Mouse (Mus musculus) forebrain, embryonic 12.5 days (tissue): Measurements from ENCODE around the gene Lrrc19. TPM values are rescaled to one million over a fixed set of nuclear protein-coding genes. Genes with fewer than 3 reads are reported as not detected.

Experiments used
- ATAC-seq: fragments of 200-750 bp; cut with Nextera tagmentation; 2 replicates; pipeline ENCODE4 v1.8.0; 2017; ENCODE audit warnings: moderate TSS enrichment; ENCODE audit not compliant: low FRiP score
- H3K27ac ChIP-seq: fragments of 300-500 bp; sonication (generic); 2 replicates; pipeline ENCODE4 v1.5.1; 2016; ENCODE audit warnings: mild to moderate bottlenecking
- H3K27me3 ChIP-seq: fragments of 300-500 bp; sonication (generic); 2 replicates; pipeline ENCODE4 v1.6.1; 2016; ENCODE audit warnings: mild to moderate bottlenecking
- H3K36me3 ChIP-seq: fragments of 300-500 bp; sonication (generic); replicated peaks from 2 replicates; pipeline ENCODE4 v1.6.1; 2016; ENCODE audit warnings: mild to moderate bottlenecking
- H3K4me1 ChIP-seq: fragments of 300-500 bp; sonication (generic); 2 replicates; pipeline ENCODE4 v1.6.1; 2016
- H3K4me2 ChIP-seq: fragments of 300-500 bp; sonication (generic); 2 replicates; pipeline ENCODE4 v1.6.1; 2016; ENCODE audit warnings: mild to moderate bottlenecking, moderate library complexity
- H3K4me3 ChIP-seq: fragments of 300-500 bp; sonication (generic); replicated peaks from 2 replicates; pipeline ENCODE4 v1.5.1; 2016; ENCODE audit warnings: mild to moderate bottlenecking
- H3K9ac ChIP-seq: fragments of 300-500 bp; sonication (generic); 2 replicates; pipeline ENCODE4 v1.6.1; 2016; ENCODE audit warnings: mild to moderate bottlenecking
- H3K9me3 ChIP-seq: fragments of 300-500 bp; sonication (generic); 2 replicates; pipeline ENCODE4 v1.6.1; 2016
- WGBS: fragments of 180-500 bp; shearing (Covaris S2); methylation state at CpG from one replicate; pipeline ENCODE4 v1.1.7; 2016; 5-methylcytosine and 5-hydroxymethylcytosine counted together
- polyA plus RNA-seq: library from polyadenylated mRNA; unstranded; fragments of >200 nt; fragmentation: Nextera tagmentation; extraction: Ambion mirVana; gene quantifications from 2 replicates; pipeline ENCODE4 v1.2.1, GENCODE M21; 2016

Gene Lrrc19
- polyA plus RNA-seq, 1 experiment from 2014 or later, result 1.1 TPM

- 0% methylated on average over 18 of the region's 18 CpGs for WGBS
- Histone ChIP-seq H3K4me1 (peaks cover 11% of the 10 kb centered on the region), H3K9ac (peak overlapping the region; percentile 73), H3K27ac (peak overlapping the region; percentile 68), H3K4me2 (peak overlapping the region; percentile 56), H3K27me3 (no peaks in the 10 kb centered on the region), H3K36me3 (no peaks in the 10 kb centered on the region; the same call in 1 of the 2 replicates), H3K9me3 (no peaks in the 10 kb centered on the region), H3K4me3 (peak overlapping the region; percentile 62)
- ATAC-seq, result peak; percentile 69; the same call in 1 of the 2 replicates
Observed at GRCm38 (mm10) chr4:94614627-94615006, 35.3 kb downstream of the Lrrc19 start.

GRCm38 (mm10) chr4:94613972-94614626 is 35.8 kb downstream of the Lrrc19 start, which contains the start of gene Ift74:
Ift74 (plus strand) TSS chr4:94614491.
- no peaks in the 10 kb centered on the region; the same call in 1 of the 2 replicates for H3K36me3 ChIP-seq
- H3K9me3 ChIP-seq, result no peaks in the 10 kb centered on the region
- peaks cover 11% of the 10 kb centered on the region for H3K4me1 ChIP-seq
- H3K4me2 ChIP-seq, result peak within 1 kb of the TSS; percentile 56
- 1% methylated on average over 29 of the region's 29 CpGs for WGBS
- H3K4me3 ChIP-seq, result peak within 1 kb of the TSS; percentile 62
- H3K27ac ChIP-seq, result peak within 1 kb of the TSS; percentile 68
- peak; percentile 100 for ATAC-seq
- H3K27me3 ChIP-seq, result no peaks in the 10 kb centered on the region
- peak within 1 kb of the TSS; percentile 73 for H3K9ac ChIP-seq

DNA sequence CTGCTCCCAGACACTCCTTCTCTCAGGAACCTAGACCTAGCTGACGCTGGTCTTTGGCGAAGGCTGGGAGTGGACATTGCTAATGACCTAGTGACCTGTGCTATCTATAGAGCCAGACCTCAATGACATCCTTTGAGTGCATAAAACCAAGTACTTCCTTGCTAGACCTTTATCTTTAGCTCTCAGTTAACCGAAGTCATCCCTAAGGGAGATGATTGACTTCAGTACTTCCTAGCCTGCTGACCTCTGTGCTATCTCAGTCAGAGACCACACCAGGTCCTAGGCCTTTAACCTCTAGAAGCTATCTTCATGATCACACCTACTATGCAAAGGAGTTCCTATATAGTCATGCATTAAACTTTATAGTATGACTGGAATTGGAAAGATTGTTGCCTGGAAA is 39.6 kb downstream of the Lrrc19 start:
- H3K36me3 ChIP-seq, result no peaks in the 10 kb centered on the region
- no peaks in the 10 kb centered on the region for H3K27me3 ChIP-seq
- peaks cover 4% of the 10 kb centered on the region for H3K4me1 ChIP-seq
- H3K4me2 ChIP-seq, result no peak overlapping the region
- no peak overlapping the region for H3K4me3 ChIP-seq
- no peaks in the 10 kb centered on the region for H3K9me3 ChIP-seq
- 83% methylated on average over 3 of the region's 3 CpGs for WGBS
- no peak for ATAC-seq
- no peak overlapping the region for H3K27ac ChIP-seq
- no peak overlapping the region for H3K9ac ChIP-seq

DNA sequence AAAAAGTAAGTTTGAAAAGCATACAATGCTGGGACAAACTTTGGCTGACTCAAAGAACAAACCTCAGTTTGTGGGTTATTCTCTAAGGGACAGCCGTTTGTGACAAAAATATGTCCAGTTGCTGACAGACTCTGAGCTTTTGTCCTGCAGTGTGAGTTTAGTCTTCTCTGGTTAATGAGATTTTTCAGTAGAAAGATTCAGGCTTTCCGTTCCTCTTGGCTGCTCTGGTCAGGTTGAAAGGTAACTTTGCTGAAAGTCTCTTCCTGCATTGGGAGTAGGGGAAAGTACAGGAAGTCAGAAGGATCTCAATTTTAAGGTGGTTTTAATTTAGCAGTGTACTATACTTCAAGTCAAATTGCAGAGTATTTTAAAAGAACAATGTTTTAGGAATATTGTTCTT is 44.4 kb downstream of the Lrrc19 start:
- Histone ChIP-seq H3K4me3 (no peak overlapping the region), H3K9me3 (no peaks in the 10 kb centered on the region), H3K9ac (no peak overlapping the region), H3K4me2 (no peak overlapping the region), H3K36me3 (no peaks in the 10 kb centered on the region), H3K27ac (no peak overlapping the region), H3K4me1 (peaks cover 24% of the 10 kb centered on the region), H3K27me3 (no peaks in the 10 kb centered on the region)
- WGBS, result 89% methylated on average over 2 of the region's 2 CpGs
- ATAC-seq, result no peak

DNA sequence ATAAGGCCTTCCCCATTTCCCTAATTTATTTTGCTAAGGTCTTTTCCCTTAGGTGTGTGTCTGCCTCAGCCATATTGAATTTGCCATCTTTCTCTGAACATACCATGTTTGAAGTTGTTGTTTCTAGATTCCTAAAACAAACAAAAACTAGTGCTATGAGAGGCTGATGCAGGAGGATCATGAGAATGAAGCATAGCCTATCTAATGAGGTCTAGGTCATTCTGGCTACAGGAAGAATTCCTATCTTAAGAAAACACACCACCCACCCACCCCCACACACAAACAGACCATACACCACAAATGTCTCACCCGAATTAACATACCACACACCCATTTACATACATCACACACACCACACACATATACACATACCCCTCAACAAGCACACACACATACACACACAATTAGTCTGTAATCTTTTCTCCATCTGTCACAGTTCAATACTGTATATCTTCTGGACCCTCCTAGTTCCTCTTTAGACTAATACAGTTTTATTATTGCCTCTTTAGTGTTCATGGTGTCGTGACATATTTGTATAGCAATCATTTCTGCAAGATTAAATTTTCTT is 45.4 kb downstream of the Lrrc19 start:
- Histone ChIP-seq H3K27me3 (no peaks in the 10 kb centered on the region), H3K4me1 (peaks cover 24% of the 10 kb centered on the region), H3K27ac (no peak overlapping the region), H3K4me3 (no peak overlapping the region), H3K9ac (no peak overlapping the region), H3K36me3 (no peaks in the 10 kb centered on the region), H3K9me3 (no peaks in the 10 kb centered on the region), H3K4me2 (0 out of 2 replicates have a peak overlapping the region, but pooled peaks have one; percentile 75)
- no peak for ATAC-seq
- 91% methylated on average over 2 of the region's 2 CpGs for WGBS

- Histone ChIP-seq H3K27me3 (no peaks in the 10 kb centered on the region), H3K36me3 (no peaks in the 10 kb centered on the region), H3K4me1 (peaks cover 24% of the 10 kb centered on the region), H3K4me3 (peak within 1 kb of the TSS; percentile 81), H3K9me3 (no peaks in the 10 kb centered on the region), H3K4me2 (peak within 1 kb of the TSS; percentile 75), H3K27ac (peak within 1 kb of the TSS; percentile 90), H3K9ac (peak within 1 kb of the TSS; percentile 86)
- under 1% methylated on average over 61 of the region's 61 CpGs for WGBS
- ATAC-seq, result peak; percentile 99
Observed at GRCm38 (mm10) chr4:94603031-94603629, 46.8 kb downstream of the Lrrc19 start, which contains the start of gene Plaa. Plaa (minus strand) TSS chr4:94603244.

DNA sequence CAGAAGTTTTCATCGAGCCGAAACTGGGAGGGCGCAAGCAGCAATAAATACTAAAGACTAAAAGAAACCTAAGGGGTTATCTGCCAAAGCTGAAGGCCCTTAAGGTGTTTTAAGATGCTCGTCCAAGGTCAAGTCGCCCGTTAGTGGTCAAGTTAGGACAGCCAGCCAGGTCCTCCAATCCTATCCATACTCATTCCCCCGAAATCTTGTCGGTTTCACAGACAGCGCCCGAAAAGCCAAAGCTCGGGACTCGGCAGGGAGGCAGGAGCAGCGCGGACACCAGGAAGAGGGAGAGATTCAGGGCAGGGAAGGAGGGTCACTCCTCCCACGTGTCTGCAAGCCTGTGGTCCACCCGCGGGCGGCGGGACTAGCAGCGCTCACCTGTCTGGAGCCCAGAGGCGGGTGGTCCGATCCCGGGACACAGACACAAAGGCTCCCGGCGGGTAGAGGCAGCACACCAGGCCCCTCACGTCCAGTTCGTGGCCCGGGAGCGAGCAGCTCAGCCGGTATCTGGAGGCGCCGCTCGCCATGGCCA is 47.4 kb downstream of the Lrrc19 start:
- ATAC-seq, result no peak; the same call in 1 of the 2 replicates

DNA sequence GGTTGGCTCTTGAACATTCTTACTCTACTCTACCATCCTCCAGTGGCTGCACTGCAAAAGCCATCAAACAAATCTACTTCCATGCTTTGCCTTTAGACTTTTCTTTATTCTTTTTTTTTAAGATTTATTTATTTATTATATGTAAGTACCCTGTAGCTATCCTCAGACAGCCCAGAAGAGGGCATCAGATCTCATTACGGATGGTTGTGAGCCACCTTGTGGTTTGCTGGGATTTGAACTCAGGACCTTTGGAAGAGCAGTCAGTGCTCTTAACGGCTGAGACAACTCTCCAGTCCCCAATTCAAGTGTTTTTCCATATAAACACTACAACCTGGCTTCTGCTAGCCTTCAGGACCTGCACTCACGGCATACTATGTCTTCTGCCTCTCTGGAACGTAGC is 48.5 kb downstream of the Lrrc19 start:
- H3K9me3 ChIP-seq, result no peaks in the 10 kb centered on the region
- no peaks in the 10 kb centered on the region for H3K27me3 ChIP-seq
- H3K4me3 ChIP-seq, result peak overlapping the region; percentile 81; the same call in 1 of the 2 replicates
- peak overlapping the region; percentile 70 for H3K4me2 ChIP-seq
- H3K9ac ChIP-seq, result no peak overlapping the region
- WGBS, result 90% methylated on average over 4 of the region's 4 CpGs
- no peak overlapping the region for H3K27ac ChIP-seq
- H3K36me3 ChIP-seq, result no peaks in the 10 kb centered on the region
- no peak for ATAC-seq
- peaks cover 24% of the 10 kb centered on the region for H3K4me1 ChIP-seq

More for the DNA sequence above, 47.4 kb downstream of the Lrrc19 start:
- H3K27me3 ChIP-seq, result no peaks in the 10 kb centered on the region
- H3K4me3 ChIP-seq, result peak overlapping the region; percentile 81
- peak overlapping the region; percentile 90 for H3K27ac ChIP-seq
- H3K4me1 ChIP-seq, result peaks cover 24% of the 10 kb centered on the region
- no peaks in the 10 kb centered on the region for H3K36me3 ChIP-seq
- H3K4me2 ChIP-seq, result peak overlapping the region; percentile 70
- H3K9ac ChIP-seq, result peak overlapping the region; percentile 86
- under 1% methylated on average over 33 of the region's 33 CpGs for WGBS
- H3K9me3 ChIP-seq, result no peaks in the 10 kb centered on the region

- ATAC-seq, result no peak
- H3K36me3 ChIP-seq, result no peaks in the 10 kb centered on the region
- H3K27ac ChIP-seq, result no peak overlapping the region
- no peak overlapping the region for H3K4me2 ChIP-seq
- H3K4me1 ChIP-seq, result no peaks in the 10 kb centered on the region
- no peak overlapping the region for H3K4me3 ChIP-seq
- no peaks in the 10 kb centered on the region for H3K27me3 ChIP-seq
- no peak overlapping the region for H3K9ac ChIP-seq
- H3K9me3 ChIP-seq, result no peaks in the 10 kb centered on the region
Observed at GRCm38 (mm10) chr4:94592709-94593108, 57.2 kb downstream of the Lrrc19 start.

- no peak overlapping the region for H3K4me2 ChIP-seq
- no peak overlapping the region for H3K4me3 ChIP-seq
- no peak overlapping the region for H3K9ac ChIP-seq
- ATAC-seq, result no peak
- no peaks in the 10 kb centered on the region for H3K36me3 ChIP-seq
- no peaks in the 10 kb centered on the region for H3K4me1 ChIP-seq
- no peaks in the 10 kb centered on the region for H3K9me3 ChIP-seq
- H3K27ac ChIP-seq, result no peak overlapping the region
- WGBS, result 87% methylated on average over 4 of the region's 4 CpGs
- no peaks in the 10 kb centered on the region for H3K27me3 ChIP-seq
Observed at GRCm38 (mm10) chr4:94591765-94592381, 58.1 kb downstream of the Lrrc19 start.
